Mouse (Mus musculus): ENCODE data around the gene Dmac2. TPM values are rescaled to one million over a fixed set of nuclear protein-coding genes. Genes with fewer than 3 reads are reported as not detected.
"Not testable (repeated sequence)": the region's sequence is repeated elsewhere in the genome, so short reads cannot be mapped to it uniquely, and the experiment has no call there.

Dmac2 gene
- 10 to 100 TPM; 36.4 to 42.7 TPM for polyA plus RNA-seq (2017; shearing (Covaris generic))

GRCm38 (mm10) chr7:25618865-25619721 lies at the start of gene Dmac2:
Dmac2 (plus strand) TSS chr7:25619414.
- ATAC-seq, result peak; percentile 97

GRCm38 (mm10) chr7:25573806-25574205 lies 45.4 kb upstream of the Dmac2 start:
- ATAC-seq, result not testable (repeated sequence)

GRCm38 (mm10) chr7:25575105-25575504 lies 44.1 kb upstream of the Dmac2 start:
- ATAC-seq, result no peak

GRCm38 (mm10) chr7:25575870-25576269 lies 43.3 kb upstream of the Dmac2 start:
- no peak for ATAC-seq

GRCm38 (mm10) chr7:25576308-25576707 lies 42.9 kb upstream of the Dmac2 start:
- not testable (repeated sequence) for ATAC-seq

- peak; percentile 90 for ATAC-seq
Observed at GRCm38 (mm10) chr7:25576793-25577437, 42.3 kb upstream of the Dmac2 start.

GRCm38 (mm10) chr7:25579441-25579840 lies 39.8 kb upstream of the Dmac2 start:
- no peak for ATAC-seq

- no peak for ATAC-seq
Observed at GRCm38 (mm10) chr7:25582301-25582810, 36.9 kb upstream of the Dmac2 start.

- ATAC-seq, result no peak
Observed at GRCm38 (mm10) chr7:25584651-25585050, 34.6 kb upstream of the Dmac2 start.

- ATAC-seq, result no peak
Observed at GRCm38 (mm10) chr7:25585351-25586204, 33.6 kb upstream of the Dmac2 start.

- ATAC-seq, result no peak
Observed at GRCm38 (mm10) chr7:25591226-25591625, 28.0 kb upstream of the Dmac2 start.

- ATAC-seq, result no peak
Observed at GRCm38 (mm10) chr7:25593859-25594258, 25.4 kb upstream of the Dmac2 start.

- ATAC-seq, result no peak
Observed at GRCm38 (mm10) chr7:25599663-25600062, 19.6 kb upstream of the Dmac2 start.

GRCm38 (mm10) chr7:25600666-25601065 lies 18.5 kb upstream of the Dmac2 start:
- no peak for ATAC-seq

- ATAC-seq, result no peak
Observed at GRCm38 (mm10) chr7:25601346-25601745, 17.9 kb upstream of the Dmac2 start.

GRCm38 (mm10) chr7:25606625-25607063 lies 12.6 kb upstream of the Dmac2 start:
- no peak for ATAC-seq

GRCm38 (mm10) chr7:25607196-25607595 lies 12.0 kb upstream of the Dmac2 start:
- ATAC-seq, result no peak

GRCm38 (mm10) chr7:25610056-25610455 lies 9.2 kb upstream of the Dmac2 start:
- ATAC-seq, result no peak

- ATAC-seq, result no peak
Observed at GRCm38 (mm10) chr7:25611501-25611900, 7.7 kb upstream of the Dmac2 start.

- no peak for ATAC-seq
Observed at GRCm38 (mm10) chr7:25614086-25614485, 5.1 kb upstream of the Dmac2 start.

GRCm38 (mm10) chr7:25614831-25615705 lies 4.1 kb upstream of the Dmac2 start:
- no peak for ATAC-seq

GRCm38 (mm10) chr7:25615706-25616011 lies 3.6 kb upstream of the Dmac2 start, which contains the start of gene Erich4:
Erich4 (minus strand) TSS chr7:25615892.
- ATAC-seq, result no peak
